Mouse (Mus musculus) ES-Bruce4 (cell line): ENCODE results near the gene Icosl. TPM values are rescaled to one million over a fixed set of nuclear protein-coding genes. Genes with fewer than 3 reads are reported as not detected.
"Not testable (repeated sequence)": the region's sequence is repeated elsewhere in the genome, so short reads cannot be mapped to it uniquely, and the experiment has no call there.

ENCODE experiments used
- H3K27ac ChIP-seq: 2 replicates; pipeline ENCODE4 v1.5.1; 2012; ENCODE audit warnings: low read length, inconsistent platforms; ENCODE audit not compliant: insufficient read depth
- H3K27me3 ChIP-seq: 2 replicates; pipeline ENCODE4 v1.6.1; 2012; ENCODE audit warnings: mild to moderate bottlenecking, low read length, inconsistent platforms; ENCODE audit not compliant: control insufficient read depth, poor library complexity, insufficient read depth, severe bottlenecking
- H3K36me3 ChIP-seq: 2 replicates; pipeline ENCODE4 v1.6.1; 2012; ENCODE audit warnings: inconsistent platforms, mild to moderate bottlenecking, low read length, moderate library complexity; ENCODE audit not compliant: control insufficient read depth, poor library complexity, insufficient read depth, severe bottlenecking
- H3K4me1 ChIP-seq: one replicate; pipeline ENCODE4 v1.8.1; 2011; ENCODE audit warnings: low read length; ENCODE audit not compliant: control insufficient read depth, insufficient read depth
- H3K4me3 ChIP-seq: 2 replicates; pipeline ENCODE4 v1.5.1; 2011; ENCODE audit warnings: low read depth, mild to moderate bottlenecking, low read length
- H3K9ac ChIP-seq: 2 replicates; pipeline ENCODE4 v1.6.1; 2012; ENCODE audit warnings: low read depth, mild to moderate bottlenecking, inconsistent platforms; ENCODE audit not compliant: poor library complexity, severe bottlenecking
- H3K9me3 ChIP-seq: replicated peaks from 2 replicates; pipeline ENCODE4 v1.6.1; 2012; ENCODE audit warnings: mild to moderate bottlenecking, low read length, inconsistent platforms; ENCODE audit not compliant: control insufficient read depth, poor library complexity, insufficient read depth, severe bottlenecking
- CTCF ChIP-seq: IDR thresholded peaks from one replicate; pipeline ENCODE4 v1.8.1; 2011; ENCODE audit warnings: low read depth, low read length
- EP300 ChIP-seq: IDR thresholded peaks from 2 replicates; pipeline ENCODE4 v1.6.1; 2011; ENCODE audit warnings: low read depth, low read length; ENCODE audit not compliant: insufficient read depth
- POLR2A ChIP-seq: IDR thresholded peaks from one replicate; pipeline ENCODE4 v1.8.1; 2011; ENCODE audit warnings: low read length; ENCODE audit not compliant: insufficient read depth
- polyA plus RNA-seq: library from polyadenylated mRNA; stranded (reverse); fragments of >200 nt; gene quantifications from 2 replicates; pipeline ENCODE4 v1.2.4, GENCODE M21; 2011; ENCODE audit warnings: low read depth; ENCODE audit not compliant: missing spikeins, insufficient read depth, insufficient read length

Icosl gene
- 12.7 and 13.5 TPM in 2 replicates for polyA plus RNA-seq

DNA sequence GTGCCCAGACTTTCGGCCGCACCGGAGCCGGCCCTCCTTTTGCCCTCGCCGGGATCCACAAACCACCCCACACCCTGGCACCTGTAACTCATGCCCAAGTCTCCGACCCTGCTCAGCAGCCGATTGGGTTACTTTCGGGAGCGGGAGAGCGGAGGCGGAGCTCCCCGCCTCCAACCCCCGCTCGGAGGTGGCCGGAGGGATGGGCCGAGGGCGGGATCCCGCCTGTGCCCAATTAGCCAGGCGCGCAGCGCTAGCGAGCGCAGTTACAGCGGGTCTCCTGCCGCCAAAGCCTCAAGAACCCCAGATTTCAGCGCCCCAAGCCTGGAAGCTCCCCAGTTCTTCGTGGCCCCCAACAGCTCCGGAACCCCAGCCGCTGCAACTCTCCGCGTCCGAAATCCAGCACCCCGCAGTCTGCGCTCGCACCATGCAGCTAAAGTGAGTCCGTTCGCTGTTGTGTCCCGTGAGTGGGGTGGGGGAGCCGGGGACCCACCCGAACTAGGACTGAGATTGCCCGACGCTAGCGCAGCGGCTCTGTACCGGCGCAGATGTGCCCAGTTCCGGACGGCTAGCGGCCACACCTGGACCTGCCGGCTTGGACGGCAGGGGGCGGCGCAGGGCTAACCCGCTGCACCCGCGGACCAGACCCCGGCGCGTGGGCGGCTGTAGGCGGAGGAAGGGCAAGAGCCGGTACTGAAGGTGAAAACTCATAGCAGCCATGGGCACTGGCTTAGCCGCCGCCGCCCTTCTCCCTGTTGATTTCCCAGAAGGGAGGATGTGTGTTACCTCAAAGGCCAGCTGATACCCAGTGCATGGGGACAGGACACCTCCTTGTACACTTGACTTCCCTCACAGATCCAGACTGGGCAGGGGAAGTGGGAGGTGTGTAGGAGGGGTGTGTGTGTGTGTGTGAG lies at the start of gene Icosl:
Icosl (plus strand) TSS at position 202 of the 911 bp plus-strand sequence.
- peaks cover 17% of the 10 kb centered on the region for H3K36me3 ChIP-seq
- H3K4me1 ChIP-seq: peaks cover 4% of the 10 kb centered on the region
- TF ChIP-seq CTCF: peak; percentile 14
- no peak for TF ChIP-seq POLR2A
- TF ChIP-seq EP300: no peak
- H3K27me3 ChIP-seq: no peaks in the 10 kb centered on the region
- H3K9me3 ChIP-seq: no peaks in the 10 kb centered on the region
- H3K9ac ChIP-seq: peak within 1 kb of the TSS; percentile 84
- H3K27ac ChIP-seq: 0 out of 2 replicates have a peak within 1 kb of the TSS, but pooled peaks have one; percentile 20
- H3K4me3 ChIP-seq: peak within 1 kb of the TSS; percentile 79

DNA sequence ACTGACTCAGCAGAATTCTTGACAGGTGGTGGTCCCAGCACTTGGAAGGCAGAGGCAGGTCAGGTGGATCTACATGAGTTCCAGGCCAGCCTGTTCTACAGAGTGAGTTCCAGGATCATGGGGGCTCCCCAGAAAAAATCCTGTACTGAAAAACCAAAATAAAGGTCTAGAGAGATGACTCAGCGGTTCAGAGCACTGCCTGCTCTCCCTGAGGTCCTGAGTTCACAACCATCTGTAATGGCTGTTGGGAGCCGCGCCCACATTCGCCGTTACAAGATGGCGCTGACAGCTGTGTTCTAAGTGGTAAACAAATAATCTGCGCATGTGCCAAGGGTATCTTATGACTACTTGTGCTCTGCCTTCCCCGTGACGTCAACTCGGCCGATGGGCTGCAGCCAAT lies 49.1 kb upstream of the Icosl start:
- not testable (repeated sequence) for H3K4me1 ChIP-seq, H3K9ac ChIP-seq, H3K4me3 ChIP-seq, H3K27ac ChIP-seq, H3K27me3 ChIP-seq, H3K36me3 ChIP-seq, H3K9me3 ChIP-seq

DNA sequence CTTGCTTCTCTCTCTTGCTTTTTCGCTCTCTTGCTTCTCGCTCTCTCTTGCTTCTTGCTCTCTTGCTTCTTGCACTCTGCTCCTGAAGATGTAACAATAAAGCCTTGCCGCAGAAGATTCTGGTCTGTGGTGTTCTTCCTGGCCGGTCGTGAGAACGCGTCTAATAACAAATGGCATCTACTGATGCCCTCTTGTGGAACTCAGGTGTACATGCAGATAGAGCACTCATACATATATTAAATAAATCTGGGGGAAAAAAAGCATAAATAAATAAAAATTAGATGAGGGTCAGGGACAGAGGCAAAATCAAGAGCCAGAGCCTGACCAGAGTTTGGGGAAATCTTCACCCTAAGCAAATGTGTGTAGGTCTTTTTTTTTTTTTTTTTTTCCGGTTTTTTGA lies 43.6 kb upstream of the Icosl start:
- H3K27me3 ChIP-seq, H3K4me3 ChIP-seq, H3K4me1 ChIP-seq, H3K27ac ChIP-seq, H3K9me3 ChIP-seq, H3K9ac ChIP-seq, H3K36me3 ChIP-seq: not testable (repeated sequence)

DNA sequence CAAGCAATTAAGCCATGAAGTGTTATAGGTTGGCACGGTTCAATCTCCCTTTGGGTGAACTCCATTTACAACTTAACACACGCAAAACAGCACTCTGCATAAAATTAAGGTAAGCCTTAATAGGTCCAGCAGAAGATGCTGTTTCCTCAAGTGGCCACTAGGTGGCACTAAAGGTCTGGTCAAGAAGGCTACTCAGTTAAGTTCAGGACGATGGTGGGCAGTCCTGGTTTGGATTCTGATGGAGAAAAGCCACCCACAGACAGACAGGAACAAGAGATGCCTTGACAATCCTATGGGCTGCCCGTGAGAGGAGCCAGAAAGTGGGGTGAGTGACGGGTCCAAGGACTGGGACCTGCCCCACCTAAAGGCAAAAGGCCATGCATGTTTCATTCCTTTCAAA lies 41.0 kb upstream of the Icosl start:
- H3K9ac ChIP-seq: no peak overlapping the region
- no peaks in the 10 kb centered on the region for H3K27me3 ChIP-seq
- TF ChIP-seq EP300: no peak
- no peak for TF ChIP-seq POLR2A
- TF ChIP-seq CTCF: peak; percentile 21
- no peak overlapping the region for H3K4me3 ChIP-seq
- H3K27ac ChIP-seq: no peak overlapping the region
- H3K36me3 ChIP-seq: no peaks in the 10 kb centered on the region
- H3K9me3 ChIP-seq: 0 out of 2 replicates have a peak, but pooled peaks cover 6% of the 10 kb centered on the region
- no peaks in the 10 kb centered on the region for H3K4me1 ChIP-seq

DNA sequence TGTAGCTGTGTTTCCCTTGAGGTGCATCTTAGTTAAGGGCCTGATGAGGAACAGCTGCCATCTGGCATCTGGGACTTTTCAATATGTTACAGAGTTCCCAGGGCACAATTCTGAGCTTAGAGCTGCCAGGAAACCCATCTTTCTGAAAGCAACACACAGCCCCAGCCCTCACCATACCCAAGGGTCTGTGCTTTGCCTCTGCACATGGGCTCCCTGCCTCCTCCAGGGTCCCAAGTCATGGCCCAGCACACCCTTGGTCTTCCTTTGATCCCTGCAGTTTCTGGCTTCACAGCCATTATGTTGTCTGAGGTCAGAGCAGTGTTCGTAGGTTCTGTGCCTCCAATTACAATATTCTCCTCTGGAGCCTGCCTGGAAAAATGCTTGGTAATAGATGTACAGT lies 40.0 kb upstream of the Icosl start:
- no peaks in the 10 kb centered on the region for H3K36me3 ChIP-seq
- 0 out of 2 replicates have a peak, but pooled peaks cover 6% of the 10 kb centered on the region for H3K9me3 ChIP-seq
- H3K4me1 ChIP-seq: no peaks in the 10 kb centered on the region
- TF ChIP-seq POLR2A: no peak
- TF ChIP-seq CTCF: no peak
- TF ChIP-seq EP300: no peak
- no peak overlapping the region for H3K9ac ChIP-seq
- H3K27ac ChIP-seq: no peak overlapping the region
- H3K4me3 ChIP-seq: no peak overlapping the region
- H3K27me3 ChIP-seq: no peaks in the 10 kb centered on the region

DNA sequence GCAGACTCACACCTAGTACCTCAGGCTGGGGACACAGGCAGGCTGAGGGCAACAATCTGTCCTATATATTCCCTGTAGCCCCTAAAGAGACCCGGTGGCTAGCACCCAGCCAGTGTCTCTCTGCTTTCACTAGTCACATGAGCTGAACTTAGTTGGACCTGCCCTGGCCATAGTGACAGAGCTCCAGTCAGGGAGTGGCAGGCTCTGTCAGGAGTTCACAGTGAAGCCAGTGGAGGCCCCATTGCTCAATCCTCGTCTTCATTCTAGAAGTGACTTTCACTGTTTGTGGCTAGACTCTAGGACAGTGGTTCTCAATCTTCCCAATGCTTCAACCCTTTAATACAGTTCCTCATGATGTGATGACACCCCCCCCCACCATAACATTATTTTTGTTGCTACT lies 37.1 kb upstream of the Icosl start:
- no peak overlapping the region for H3K9ac ChIP-seq
- H3K4me3 ChIP-seq: no peak overlapping the region
- no peak overlapping the region for H3K27ac ChIP-seq
- H3K4me1 ChIP-seq: no peaks in the 10 kb centered on the region
- TF ChIP-seq EP300 (no peak), CTCF (no peak), POLR2A (no peak)
- H3K27me3 ChIP-seq: no peaks in the 10 kb centered on the region
- no peaks in the 10 kb centered on the region for H3K36me3 ChIP-seq
- H3K9me3 ChIP-seq: no peaks in the 10 kb centered on the region
